Mouse (Mus musculus): Measurements from ENCODE around the gene Trappc13.

GRCm38 (mm10) chr13:104109288-104109815 is 68.9 kb downstream of the Trappc13 start, which contains the start of the genes Nln and Sgtb:
- TF ChIP-seq CTCF (IDR thresholded peaks at IDR 0.05; ENCODE audit: low read depth) (no peak), EP300 (IDR thresholded peaks at IDR 0.05; ENCODE audit: low read depth) (no peak)
